Mouse (Mus musculus) embryonic facial prominence, embryonic 13.5 days (tissue): ENCODE results near the gene Irx6. TPM values are rescaled to one million over a fixed set of nuclear protein-coding genes. Genes with fewer than 3 reads are reported as not detected.
A peak's percentile ranks its signal among the peaks of the same experiment; 100 is the strongest.

Experiments used
- ATAC-seq: fragments of 200-750 bp; cut with Nextera tagmentation; 2 replicates; pipeline ENCODE4 v1.8.0; 2017; ENCODE audit warnings: low read depth; ENCODE audit not compliant: insufficient number of reproducible peaks, insufficient read depth, low FRiP score, low TSS enrichment
- H3K27ac ChIP-seq: fragments of 300-500 bp; sonication (generic); 2 replicates; pipeline ENCODE4 v1.5.1; 2015; ENCODE audit warnings: moderate library complexity, mild to moderate bottlenecking, inconsistent platforms
- H3K27me3 ChIP-seq: fragments of 300-500 bp; sonication (generic); 2 replicates; pipeline ENCODE4 v1.6.1; 2015; ENCODE audit warnings: mild to moderate bottlenecking, inconsistent platforms
- H3K36me3 ChIP-seq: fragments of 300-500 bp; sonication (generic); 2 replicates; pipeline ENCODE4 v1.6.1; 2015; ENCODE audit warnings: mild to moderate bottlenecking, inconsistent platforms
- H3K4me1 ChIP-seq: fragments of 300-500 bp; sonication (generic); 2 replicates; pipeline ENCODE4 v1.6.1; 2015; ENCODE audit warnings: inconsistent platforms
- H3K4me2 ChIP-seq: fragments of 300-500 bp; sonication (generic); 2 replicates; pipeline ENCODE4 v1.6.1; 2015; ENCODE audit warnings: moderate library complexity, mild to moderate bottlenecking, inconsistent platforms
- H3K4me3 ChIP-seq: fragments of 300-500 bp; sonication (generic); 2 replicates; pipeline ENCODE4 v1.5.1; 2015; ENCODE audit warnings: mild to moderate bottlenecking, inconsistent platforms
- H3K9ac ChIP-seq: fragments of 300-500 bp; sonication (generic); 2 replicates; pipeline ENCODE4 v1.6.1; 2015; ENCODE audit warnings: mild to moderate bottlenecking, inconsistent platforms
- H3K9me3 ChIP-seq: fragments of 300-500 bp; sonication (generic); 2 replicates; pipeline ENCODE4 v1.6.1; 2016; ENCODE audit warnings: inconsistent platforms
- WGBS: fragments of 180-500 bp; shearing (Covaris S2); methylation state at CpG from one replicate; pipeline ENCODE4 v1.1.7; 2015; ENCODE audit warnings: mixed read lengths; 5-methylcytosine and 5-hydroxymethylcytosine counted together
- polyA plus RNA-seq: library from polyadenylated mRNA; unstranded; fragments of >200 nt; fragmentation: Nextera tagmentation; extraction: Ambion mirVana; gene quantifications from 2 replicates; pipeline ENCODE4 v1.2.1, GENCODE M21; 2015

The Irx6 gene
- polyA plus RNA-seq, result 1.0 and 1.1 TPM in 2 replicates

DNA sequence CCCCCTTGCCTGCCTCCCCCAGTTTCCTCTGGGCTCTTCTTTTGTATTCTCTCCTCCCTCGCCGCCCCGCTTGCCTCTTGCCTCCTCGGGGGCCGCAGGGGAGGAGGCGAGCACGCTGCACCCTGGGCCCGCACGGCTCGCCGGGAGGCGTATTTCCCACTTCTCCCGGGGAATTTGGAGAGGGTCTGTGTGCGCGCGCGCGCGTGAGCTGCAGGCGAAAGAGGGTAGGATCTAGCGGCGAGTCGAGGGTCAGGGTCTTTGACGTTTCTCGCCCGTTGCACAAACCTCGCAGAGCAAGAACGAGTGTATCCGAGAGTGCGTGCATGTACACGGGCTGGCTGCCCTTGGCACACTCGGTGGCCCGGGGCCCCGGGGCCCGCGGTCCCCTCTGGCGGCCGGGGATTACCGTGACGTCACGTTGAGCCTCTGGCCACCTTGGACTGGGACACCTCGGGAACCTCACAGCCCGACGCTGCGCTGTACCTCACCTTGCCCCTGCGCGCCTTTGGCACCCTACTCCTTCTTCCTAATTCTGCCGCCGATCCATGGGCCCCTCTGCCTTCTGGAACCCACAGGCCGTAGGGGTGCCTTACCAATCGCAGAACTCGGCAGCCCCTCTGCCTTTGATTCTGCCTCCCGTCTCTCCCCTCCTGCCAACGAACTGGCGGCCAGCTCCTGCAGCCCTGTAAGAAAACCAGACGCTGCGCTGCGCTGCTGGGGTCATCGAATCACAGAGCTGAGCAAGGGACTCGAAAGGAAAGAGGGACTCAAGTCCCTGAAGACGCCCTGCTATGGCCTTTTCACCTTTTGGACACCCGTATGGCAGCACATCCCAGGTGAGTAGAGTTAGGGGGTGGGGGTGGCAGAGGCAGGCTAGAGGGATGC lies at the start of gene Irx6:
Gene Irx6, plus strand, starts transcription at position 45 of the 885 bp plus-strand sequence.
- under 1% methylated on average over 60 of the region's 62 CpGs for WGBS
- Histone ChIP-seq H3K27me3 (peaks cover 99% of the 10 kb centered on the region), H3K27ac (no peak within 1 kb of the TSS), H3K9me3 (no peaks in the 10 kb centered on the region), H3K4me1 (peaks cover 47% of the 10 kb centered on the region), H3K4me2 (peak within 1 kb of the TSS; percentile 83), H3K4me3 (peak within 1 kb of the TSS; percentile 49), H3K36me3 (no peaks in the 10 kb centered on the region), H3K9ac (peak within 1 kb of the TSS; percentile 61)
- ATAC-seq, result no peak

DNA sequence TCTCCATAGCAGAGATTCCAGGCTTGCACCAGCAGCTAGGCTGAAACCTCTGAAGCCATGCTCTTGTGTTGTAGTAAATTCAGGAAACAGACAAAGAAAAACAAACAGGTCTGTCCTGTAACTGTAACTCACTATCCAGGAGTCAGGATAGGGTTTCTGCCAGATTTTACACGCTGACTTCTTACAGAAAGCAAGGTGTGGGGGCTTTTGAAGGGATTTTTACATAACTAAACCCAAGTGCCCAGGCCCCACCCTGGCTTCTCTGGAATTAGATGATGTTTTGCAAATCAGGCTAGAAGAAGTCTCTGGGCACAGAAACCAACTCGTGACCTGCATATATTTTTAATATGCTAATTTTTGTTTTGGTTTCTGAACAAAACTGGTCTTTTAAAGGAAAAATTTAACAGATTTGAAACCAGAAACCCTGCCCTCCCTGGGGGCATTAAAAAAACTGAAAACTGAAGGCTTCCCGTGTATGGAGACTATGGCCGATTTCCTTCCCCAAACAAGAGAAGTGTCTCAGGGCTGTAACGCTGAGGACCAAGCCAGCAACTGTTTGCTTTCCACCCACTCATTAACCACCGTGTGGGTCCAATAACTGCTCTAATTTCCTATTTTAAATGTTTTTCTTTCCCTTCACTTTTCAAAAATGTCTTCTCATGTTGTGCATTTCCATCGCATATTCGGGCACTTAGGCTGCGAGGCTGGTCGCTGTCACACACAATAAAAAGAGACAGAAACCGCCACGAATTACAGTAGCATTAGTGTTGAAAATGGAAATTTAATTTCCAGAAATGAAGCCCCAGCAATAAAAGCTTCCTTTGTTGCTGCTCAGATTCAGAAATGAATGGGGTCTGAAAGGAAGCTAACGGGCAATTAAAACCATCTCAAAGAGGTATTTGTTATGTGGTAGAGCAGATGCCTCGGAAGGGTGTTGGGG lies 45.1 kb upstream of the Irx6 start:
- no peak for ATAC-seq
- WGBS, result 33% methylated on average over 14 of the region's 14 CpGs
- H3K27ac ChIP-seq, result 0 out of 2 replicates have a peak overlapping the region, but pooled peaks have one; percentile 34

DNA sequence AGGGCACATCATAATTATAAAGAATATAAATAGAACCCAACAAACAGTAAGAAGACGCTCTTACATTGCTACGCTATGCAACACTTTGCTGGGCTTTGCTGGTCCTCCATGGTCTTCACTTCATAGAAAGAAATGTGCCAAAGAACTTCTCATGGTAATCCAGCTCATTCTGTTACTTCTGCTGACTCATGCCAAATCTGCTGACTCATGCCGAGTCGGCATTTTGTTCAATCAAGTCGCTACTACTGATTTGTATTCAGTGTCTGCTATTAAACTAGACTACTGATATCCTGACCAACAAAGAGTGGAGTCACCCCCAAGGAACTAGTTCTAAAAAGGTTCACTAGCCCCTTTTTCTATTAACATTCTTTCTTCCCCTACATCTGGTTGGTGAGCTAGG lies 40.9 kb upstream of the Irx6 start:
- no peaks in the 10 kb centered on the region for H3K36me3 ChIP-seq
- no peak overlapping the region for H3K27ac ChIP-seq
- peaks cover 3% of the 10 kb centered on the region; the same call in 1 of the 2 replicates for H3K9me3 ChIP-seq
- H3K4me1 ChIP-seq, result peaks cover 14% of the 10 kb centered on the region
- no peak overlapping the region for H3K9ac ChIP-seq
- H3K4me2 ChIP-seq, result no peak overlapping the region
- no peak for ATAC-seq
- H3K4me3 ChIP-seq, result no peak overlapping the region
- peaks cover 7% of the 10 kb centered on the region; the same call in 1 of the 2 replicates for H3K27me3 ChIP-seq
- 93% methylated on average over 5 of the region's 5 CpGs for WGBS

More for the DNA sequence above, 45.1 kb upstream of the Irx6 start:
- H3K9ac ChIP-seq, result no peak overlapping the region
- H3K27me3 ChIP-seq, result peaks cover 19% of the 10 kb centered on the region
- H3K36me3 ChIP-seq, result no peaks in the 10 kb centered on the region
- H3K4me2 ChIP-seq, result peak overlapping the region; percentile 5; the same call in 1 of the 2 replicates
- no peak overlapping the region for H3K4me3 ChIP-seq
- H3K4me1 ChIP-seq, result peaks cover 14% of the 10 kb centered on the region
- H3K9me3 ChIP-seq, result peaks cover 3% of the 10 kb centered on the region; the same call in 1 of the 2 replicates

DNA sequence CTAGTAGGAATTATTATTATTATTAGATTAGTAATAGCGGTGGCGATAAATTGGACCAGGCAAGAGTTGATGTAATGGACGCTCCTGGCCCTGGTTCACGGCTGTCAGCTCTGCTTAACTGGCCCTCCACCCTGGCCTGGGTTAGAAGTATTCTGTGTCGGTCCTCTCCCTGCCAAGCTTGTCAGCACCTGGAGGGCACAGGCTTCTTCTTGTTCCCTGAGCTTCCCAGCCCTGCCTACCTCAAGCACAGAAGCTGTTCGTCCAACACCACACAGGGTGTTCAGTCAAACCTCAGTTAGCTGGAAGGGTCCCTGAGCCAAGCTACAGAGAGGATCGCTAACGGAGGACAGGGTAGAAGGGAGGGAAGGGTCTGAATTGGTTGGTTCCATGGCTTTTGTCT lies 33.3 kb upstream of the Irx6 start:
- Histone ChIP-seq H3K4me3 (no peak overlapping the region), H3K9me3 (no peaks in the 10 kb centered on the region), H3K4me2 (no peak overlapping the region), H3K36me3 (no peaks in the 10 kb centered on the region), H3K4me1 (peaks cover 14% of the 10 kb centered on the region), H3K27me3 (no peaks in the 10 kb centered on the region; the same call in 1 of the 2 replicates), H3K27ac (no peak overlapping the region), H3K9ac (no peak overlapping the region)
- 35% methylated on average over 8 of the region's 8 CpGs for WGBS
- peak; percentile 64; the same call in 1 of the 2 replicates for ATAC-seq

DNA sequence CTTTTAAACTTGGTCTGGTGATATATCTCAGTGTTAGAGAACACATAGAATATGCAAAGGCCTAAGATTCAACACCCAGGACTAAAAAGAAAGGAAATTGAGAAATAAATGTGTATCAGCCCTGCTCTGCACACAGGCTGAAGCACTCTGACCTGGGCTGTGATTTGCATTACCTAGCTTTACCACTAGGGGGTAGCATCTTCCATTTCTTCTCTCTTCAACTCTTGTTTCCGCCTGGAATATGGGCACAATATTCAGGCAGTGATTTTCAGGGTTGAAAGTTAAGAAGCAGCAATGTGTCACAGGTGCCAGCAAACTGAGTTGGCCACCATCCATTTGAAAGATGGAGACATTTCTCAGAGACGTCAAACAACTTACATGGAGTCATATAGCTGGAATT lies 27.5 kb upstream of the Irx6 start:
- 63% methylated on average over 2 of the region's 2 CpGs for WGBS
- Histone ChIP-seq H3K9me3 (no peaks in the 10 kb centered on the region), H3K36me3 (no peaks in the 10 kb centered on the region), H3K27me3 (no peaks in the 10 kb centered on the region; the same call in none of the 2 replicates), H3K4me3 (no peak overlapping the region), H3K4me2 (no peak overlapping the region), H3K4me1 (0 out of 2 replicates have a peak, but pooled peaks cover under 1% of the 10 kb centered on the region), H3K9ac (no peak overlapping the region), H3K27ac (no peak overlapping the region)
- ATAC-seq, result no peak

DNA sequence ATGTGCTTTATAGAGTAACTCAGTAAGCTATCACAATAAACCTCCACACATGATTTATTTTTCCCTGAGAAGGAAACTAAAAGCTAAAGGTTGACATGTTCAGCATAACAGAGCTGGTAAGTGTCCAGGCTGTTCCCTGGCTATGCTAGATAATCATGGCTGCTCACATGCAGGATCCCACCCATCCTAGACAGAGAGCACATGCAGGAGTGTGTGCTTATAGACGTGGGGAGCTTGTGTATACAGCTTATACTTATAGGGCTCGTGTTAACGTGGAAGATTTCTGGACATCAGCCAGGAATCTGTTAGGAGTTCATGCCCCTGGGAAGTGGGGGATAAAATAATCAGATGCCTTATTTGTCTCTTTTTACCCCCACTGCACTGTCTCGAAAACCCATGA lies 9.9 kb upstream of the Irx6 start:
- H3K4me3 ChIP-seq, result no peak overlapping the region
- peaks cover 33% of the 10 kb centered on the region for H3K27me3 ChIP-seq
- H3K4me1 ChIP-seq, result peaks cover 8% of the 10 kb centered on the region; the same call in 1 of the 2 replicates
- 23% methylated on average over 4 of the region's 4 CpGs for WGBS
- H3K36me3 ChIP-seq, result no peaks in the 10 kb centered on the region
- H3K9ac ChIP-seq, result no peak overlapping the region
- H3K27ac ChIP-seq, result no peak overlapping the region
- no peak for ATAC-seq
- no peaks in the 10 kb centered on the region for H3K9me3 ChIP-seq
- no peak overlapping the region for H3K4me2 ChIP-seq

DNA sequence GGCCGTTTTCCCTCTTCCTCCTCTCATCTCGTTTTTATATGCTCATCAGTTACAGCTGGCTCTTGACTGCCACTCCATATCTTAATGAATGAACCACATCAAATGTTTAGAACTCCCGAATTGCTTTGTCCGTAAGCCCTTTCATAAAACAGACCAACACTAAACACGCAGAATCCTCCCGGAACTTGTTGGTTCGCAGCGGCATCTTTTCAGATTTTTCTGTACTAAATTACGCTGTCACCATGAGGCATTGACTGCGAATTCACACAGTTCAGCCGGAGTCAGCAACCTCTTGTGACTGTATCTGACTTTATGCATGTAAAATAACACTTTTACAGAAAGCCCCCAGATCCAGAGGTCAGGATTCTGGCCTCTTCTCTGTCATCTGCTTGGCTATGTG lies 3.9 kb upstream of the Irx6 start:
- H3K4me1 ChIP-seq, result peaks cover 37% of the 10 kb centered on the region
- no peak overlapping the region for H3K9ac ChIP-seq
- no peak overlapping the region for H3K4me2 ChIP-seq
- no peak overlapping the region for H3K4me3 ChIP-seq
- no peaks in the 10 kb centered on the region for H3K9me3 ChIP-seq
- H3K27me3 ChIP-seq, result peaks cover 74% of the 10 kb centered on the region
- no peaks in the 10 kb centered on the region for H3K36me3 ChIP-seq
- 50% methylated on average over 11 of the region's 11 CpGs for WGBS
- no peak overlapping the region for H3K27ac ChIP-seq
- no peak for ATAC-seq

DNA sequence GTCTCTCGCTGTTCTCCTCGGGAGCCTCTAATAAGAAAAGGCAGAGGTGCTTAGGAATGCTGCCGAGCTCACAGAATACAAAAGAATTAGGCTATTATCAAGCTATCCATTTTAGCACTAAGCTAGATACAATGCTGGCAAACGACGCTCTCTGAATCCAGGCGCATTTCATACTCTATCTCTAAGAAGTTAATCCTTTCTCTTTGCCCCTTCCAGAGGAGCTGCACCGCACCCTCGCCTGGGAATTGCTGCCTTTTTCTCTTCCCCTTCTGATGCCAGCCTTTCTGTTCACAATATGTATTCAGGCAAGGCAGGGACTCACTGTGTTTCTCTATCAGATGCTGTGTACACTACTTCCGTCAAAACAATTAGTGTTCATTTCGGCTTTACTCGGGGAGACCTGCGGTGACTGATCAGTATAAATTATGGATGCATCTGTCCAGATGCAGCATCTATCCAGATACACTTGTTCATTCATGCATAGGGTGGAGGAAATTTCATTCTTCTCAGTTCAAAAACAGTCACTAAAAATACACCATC lies 3.4 kb upstream of the Irx6 start:
- Histone ChIP-seq H3K36me3 (no peaks in the 10 kb centered on the region), H3K27ac (no peak overlapping the region), H3K4me2 (no peak overlapping the region), H3K27me3 (peaks cover 77% of the 10 kb centered on the region), H3K9me3 (no peaks in the 10 kb centered on the region), H3K9ac (no peak overlapping the region), H3K4me3 (no peak overlapping the region), H3K4me1 (peaks cover 37% of the 10 kb centered on the region)
- 43% methylated on average over 12 of the region's 12 CpGs for WGBS
- ATAC-seq, result no peak

DNA sequence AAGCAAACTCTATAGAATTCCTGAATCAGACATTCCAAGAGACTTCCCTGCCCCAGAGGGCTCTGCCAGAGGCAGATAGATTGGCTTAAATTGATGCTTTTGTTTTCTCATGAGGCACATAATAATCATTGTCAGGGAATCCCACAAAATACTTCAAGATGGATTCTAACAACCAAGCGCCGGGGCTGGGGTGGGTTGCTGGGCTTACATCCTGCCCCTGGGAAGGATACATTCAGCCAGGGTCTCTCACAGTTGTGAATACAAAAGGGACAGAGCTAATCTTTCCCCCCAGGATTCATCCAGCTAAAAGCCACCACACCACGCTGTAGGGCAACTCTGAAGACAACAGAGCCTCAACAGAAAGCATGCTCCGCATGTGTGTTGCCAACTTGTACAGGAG lies 2.2 kb upstream of the Irx6 start:
- Histone ChIP-seq H3K36me3 (no peaks in the 10 kb centered on the region), H3K9me3 (no peaks in the 10 kb centered on the region), H3K9ac (no peak overlapping the region), H3K4me2 (no peak overlapping the region), H3K27ac (no peak overlapping the region), H3K4me1 (peaks cover 37% of the 10 kb centered on the region), H3K4me3 (no peak overlapping the region), H3K27me3 (peaks cover 81% of the 10 kb centered on the region)
- ATAC-seq, result no peak
- 48% methylated on average over 4 of the region's 4 CpGs for WGBS

DNA sequence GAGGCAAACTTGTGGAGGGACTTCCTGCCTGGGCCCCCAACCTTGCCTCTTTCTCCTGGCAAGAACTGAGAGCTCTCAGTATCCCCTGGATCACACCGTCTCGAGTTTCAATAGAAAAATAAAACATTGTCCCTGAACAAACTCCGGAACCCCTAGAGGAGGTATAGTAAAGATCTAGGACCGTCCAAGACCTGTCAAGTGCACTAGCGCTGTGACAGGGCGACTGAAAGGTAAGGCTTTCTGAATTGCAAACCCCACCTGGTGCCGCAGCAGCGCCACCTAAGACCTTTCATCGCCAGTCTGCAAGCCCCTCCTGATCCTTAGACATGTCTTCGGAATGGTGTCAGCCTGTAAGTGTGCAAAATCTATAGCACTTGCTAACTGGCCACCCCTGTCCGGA lies 987 bp upstream of the Irx6 start:
- ATAC-seq, result no peak
- WGBS, result 3% methylated on average over 11 of the region's 11 CpGs
- H3K4me3 ChIP-seq, result peak overlapping the region; percentile 49

More for the DNA sequence above, 987 bp upstream of the Irx6 start:
- no peaks in the 10 kb centered on the region for H3K9me3 ChIP-seq
- H3K4me1 ChIP-seq, result peaks cover 42% of the 10 kb centered on the region
- H3K9ac ChIP-seq, result peak overlapping the region; percentile 61
- no peak overlapping the region for H3K27ac ChIP-seq
- H3K27me3 ChIP-seq, result peaks cover 93% of the 10 kb centered on the region
- peak overlapping the region; percentile 83 for H3K4me2 ChIP-seq
- no peaks in the 10 kb centered on the region for H3K36me3 ChIP-seq
